Mouse (Mus musculus): Measurements from ENCODE around the gene Sema6d. TPM values are rescaled to one million over a fixed set of nuclear protein-coding genes. Genes with fewer than 3 reads are reported as not detected.

Gene Sema6d
- total RNA-seq, 2 experiments from 2014 or later = 50.6 to 77.6 TPM

- no peak for DNase-seq (ENCODE audit: extremely low spot score in 1 of 2, low spot score in 1 of 2)
These were observed 72.3 kb downstream of the Sema6d start for GRCm38 (mm10) chr2:124162001-124162599.

- DNase-seq (ENCODE audit: extremely low spot score in 1 of 2, low spot score in 1 of 2) = no peak
These were observed 78.6 kb downstream of the Sema6d start for GRCm38 (mm10) chr2:124168411-124168810.

- DNase-seq (ENCODE audit: extremely low spot score in 1 of 2, low spot score in 1 of 2) = no peak
These were observed 81.9 kb downstream of the Sema6d start for GRCm38 (mm10) chr2:124171718-124172117.

GRCm38 (mm10) chr2:124176265-124176664, 86.5 kb downstream of the Sema6d start:
- DNase-seq (ENCODE audit: extremely low spot score in 1 of 2, low spot score in 1 of 2) = no peak

GRCm38 (mm10) chr2:124176711-124177169, 87.0 kb downstream of the Sema6d start:
- DNase-seq (ENCODE audit: extremely low spot score in 1 of 2, low spot score in 1 of 2) = no peak

GRCm38 (mm10) chr2:124189271-124189670, 99.5 kb downstream of the Sema6d start:
- no peak for DNase-seq (ENCODE audit: extremely low spot score in 1 of 2, low spot score in 1 of 2)

- no peak for DNase-seq (ENCODE audit: extremely low spot score in 1 of 2, low spot score in 1 of 2)
These were observed 104.3 kb downstream of the Sema6d start for GRCm38 (mm10) chr2:124194041-124194440.

- no peak for DNase-seq (ENCODE audit: extremely low spot score in 1 of 2, low spot score in 1 of 2)
These were observed 111.7 kb downstream of the Sema6d start for GRCm38 (mm10) chr2:124201493-124201892.

- DNase-seq (ENCODE audit: extremely low spot score in 1 of 2, low spot score in 1 of 2) = no peak
These were observed 112.8 kb downstream of the Sema6d start for GRCm38 (mm10) chr2:124202475-124202990.

GRCm38 (mm10) chr2:124205811-124206210, 116.0 kb downstream of the Sema6d start:
- DNase-seq (ENCODE audit: extremely low spot score in 1 of 2, low spot score in 1 of 2) = no peak

GRCm38 (mm10) chr2:124208251-124208650, 118.5 kb downstream of the Sema6d start:
- DNase-seq (ENCODE audit: extremely low spot score in 1 of 2, low spot score in 1 of 2) = no peak

GRCm38 (mm10) chr2:124223559-124223958, 133.8 kb downstream of the Sema6d start:
- no peak for DNase-seq (ENCODE audit: extremely low spot score in 1 of 2, low spot score in 1 of 2)

- no peak for DNase-seq (ENCODE audit: extremely low spot score in 1 of 2, low spot score in 1 of 2)
These were observed 134.6 kb downstream of the Sema6d start for GRCm38 (mm10) chr2:124224328-124224727.

GRCm38 (mm10) chr2:124234636-124235221, 145.0 kb downstream of the Sema6d start:
- DNase-seq (ENCODE audit: extremely low spot score in 1 of 2, low spot score in 1 of 2) = no peak

- DNase-seq (ENCODE audit: extremely low spot score in 1 of 2, low spot score in 1 of 2) = no peak
These were observed 145.7 kb downstream of the Sema6d start for GRCm38 (mm10) chr2:124235237-124236055.

- no peak for DNase-seq (ENCODE audit: extremely low spot score in 1 of 2, low spot score in 1 of 2)
These were observed 147.1 kb downstream of the Sema6d start for GRCm38 (mm10) chr2:124236831-124237230.

- no peak for DNase-seq (ENCODE audit: extremely low spot score in 1 of 2, low spot score in 1 of 2)
These were observed 153.8 kb downstream of the Sema6d start for GRCm38 (mm10) chr2:124243608-124244007.

- DNase-seq (ENCODE audit: extremely low spot score in 1 of 2, low spot score in 1 of 2) = no peak
These were observed 154.9 kb downstream of the Sema6d start for GRCm38 (mm10) chr2:124244543-124245245.

- no peak for DNase-seq (ENCODE audit: extremely low spot score in 1 of 2, low spot score in 1 of 2)
These were observed 168.3 kb downstream of the Sema6d start for GRCm38 (mm10) chr2:124258108-124258507.

GRCm38 (mm10) chr2:124264309-124264708, 174.5 kb downstream of the Sema6d start:
- DNase-seq (ENCODE audit: extremely low spot score in 1 of 2, low spot score in 1 of 2) = no peak

- no peak for DNase-seq (ENCODE audit: extremely low spot score in 1 of 2, low spot score in 1 of 2)
These were observed 181.4 kb downstream of the Sema6d start for GRCm38 (mm10) chr2:124271156-124271555.
